Mouse (Mus musculus): ENCODE measurements at regions not wholly inside any gene's neighbourhood (a gene's known extent, or its start where the extent isn't known, plus 50 kb on each side); places are given as distances from the start of the nearest gene placed in this dataset.
"Not testable (repeated sequence)": the region's sequence is repeated elsewhere in the genome, so short reads cannot be mapped to it uniquely, and the experiment has no call there.

GRCm38 (mm10) chr9:9312274-9312673, 73.4 kb upstream of the Arhgap42 start:
- DNase-seq = no peak
- Histone ChIP-seq H3K27me3 (ENCODE audit: control insufficient read depth, insufficient read depth, low read length) (no peaks in the 10 kb centered on the region), H3K4me3 (ENCODE audit: control insufficient read depth, insufficient read depth, low read length) (no peak overlapping the region), H3K36me3 (ENCODE audit: control insufficient read depth, insufficient read depth, low read length) (no peaks in the 10 kb centered on the region), H3K27ac (ENCODE audit: control insufficient read depth, insufficient read depth, low read length) (no peak overlapping the region), H3K4me1 (replicated peaks; ENCODE audit: control insufficient read depth, insufficient read depth, low read length) (no peaks in the 10 kb centered on the region)
- TF ChIP-seq POLR2A (IDR thresholded peaks at IDR 0.05; ENCODE audit: control insufficient read depth, extremely low read depth, insufficient read depth, low read length, poor library complexity) = no peak

GRCm38 (mm10) chr9:9311627-9312265, 72.8 kb upstream of the Arhgap42 start:
- H3K27me3 ChIP-seq (ENCODE audit: control insufficient read depth, insufficient read depth, low read length) = no peaks in the 10 kb centered on the region
- 73% methylated on average over 2 of the region's 2 CpGs for WGBS
- H3K27ac ChIP-seq (ENCODE audit: control insufficient read depth, insufficient read depth, low read length) = no peak overlapping the region
- H3K36me3 ChIP-seq (ENCODE audit: control insufficient read depth, insufficient read depth, low read length) = no peaks in the 10 kb centered on the region
- H3K4me3 ChIP-seq (ENCODE audit: control insufficient read depth, insufficient read depth, low read length) = no peak overlapping the region
- no peak for DNase-seq
- TF ChIP-seq POLR2A (IDR thresholded peaks at IDR 0.05; ENCODE audit: control insufficient read depth, extremely low read depth, insufficient read depth, low read length, poor library complexity) = no peak
- no peak for TF ChIP-seq CTCF (IDR thresholded peaks at IDR 0.05; ENCODE audit: borderline replicate concordance, control insufficient read depth, extremely low read depth, insufficient read depth, low read length, poor library complexity)
- no peaks in the 10 kb centered on the region for H3K4me1 ChIP-seq (replicated peaks; ENCODE audit: control insufficient read depth, insufficient read depth, low read length)

DNA sequence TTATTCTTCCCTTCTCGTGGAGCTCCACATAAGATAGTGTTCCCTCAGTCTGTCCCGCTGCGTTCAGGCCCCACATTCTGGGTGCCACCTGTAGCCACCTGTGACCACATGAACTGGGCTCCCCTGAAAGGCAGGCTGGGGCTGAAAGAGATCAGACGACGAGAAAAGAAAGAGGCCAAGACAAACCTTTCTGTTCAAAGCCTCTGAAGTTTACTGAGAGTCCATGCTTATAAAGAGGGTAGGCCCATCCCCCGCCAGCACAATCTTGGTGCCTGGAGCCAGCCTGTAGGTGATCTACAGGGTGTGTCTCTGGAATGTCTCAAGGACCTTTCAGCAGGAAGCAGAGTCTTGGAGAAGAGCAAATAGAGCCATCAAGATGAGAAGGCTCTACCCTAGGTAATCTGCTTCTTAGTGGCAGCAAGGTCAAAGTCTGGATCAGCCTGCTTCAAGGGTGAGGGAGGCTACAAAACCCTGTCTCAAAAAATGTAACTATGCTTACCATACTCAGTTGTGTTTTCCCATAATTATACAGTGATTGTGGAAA, 72.2 kb upstream of the Arhgap42 start:
- not testable (repeated sequence) for DNase-seq; H3K4me3 ChIP-seq (ENCODE audit: control insufficient read depth, insufficient read depth, low read length); H3K4me1 ChIP-seq (replicated peaks; ENCODE audit: control insufficient read depth, insufficient read depth, low read length); H3K27me3 ChIP-seq (ENCODE audit: control insufficient read depth, insufficient read depth, low read length); H3K27ac ChIP-seq (ENCODE audit: control insufficient read depth, insufficient read depth, low read length); H3K36me3 ChIP-seq (ENCODE audit: control insufficient read depth, insufficient read depth, low read length)
- WGBS = 89% methylated on average over 6 of the region's 6 CpGs

GRCm38 (mm10) chr9:9290767-9291166, 51.9 kb upstream of the Arhgap42 start:
- no peaks in the 10 kb centered on the region for H3K27me3 ChIP-seq (ENCODE audit: control insufficient read depth, insufficient read depth, low read length)
- TF ChIP-seq CTCF (IDR thresholded peaks at IDR 0.05; ENCODE audit: borderline replicate concordance, control insufficient read depth, extremely low read depth, insufficient read depth, low read length, poor library complexity) (no peak), POLR2A (IDR thresholded peaks at IDR 0.05; ENCODE audit: control insufficient read depth, extremely low read depth, insufficient read depth, low read length, poor library complexity) (no peak)
- no peak for DNase-seq
- H3K4me1 ChIP-seq (replicated peaks; ENCODE audit: control insufficient read depth, insufficient read depth, low read length) = no peaks in the 10 kb centered on the region
- no peaks in the 10 kb centered on the region for H3K36me3 ChIP-seq (ENCODE audit: control insufficient read depth, insufficient read depth, low read length)
- no peak overlapping the region for H3K27ac ChIP-seq (ENCODE audit: control insufficient read depth, insufficient read depth, low read length)
- H3K4me3 ChIP-seq (ENCODE audit: control insufficient read depth, insufficient read depth, low read length) = no peak overlapping the region
- 59% methylated on average over 3 of the region's 3 CpGs for WGBS

GRCm38 (mm10) chr9:9289570-9289969, 50.7 kb upstream of the Arhgap42 start:
- no peak for DNase-seq
- TF ChIP-seq POLR2A (IDR thresholded peaks at IDR 0.05; ENCODE audit: control insufficient read depth, extremely low read depth, insufficient read depth, low read length, poor library complexity) = no peak
- no peak for TF ChIP-seq CTCF (IDR thresholded peaks at IDR 0.05; ENCODE audit: borderline replicate concordance, control insufficient read depth, extremely low read depth, insufficient read depth, low read length, poor library complexity)
- 92% methylated on average over 6 of the region's 6 CpGs for WGBS
- H3K4me3 ChIP-seq (ENCODE audit: control insufficient read depth, insufficient read depth, low read length) = no peak overlapping the region
- no peaks in the 10 kb centered on the region for H3K4me1 ChIP-seq (replicated peaks; ENCODE audit: control insufficient read depth, insufficient read depth, low read length)
- no peaks in the 10 kb centered on the region for H3K27me3 ChIP-seq (ENCODE audit: control insufficient read depth, insufficient read depth, low read length)
- H3K36me3 ChIP-seq (ENCODE audit: control insufficient read depth, insufficient read depth, low read length) = no peaks in the 10 kb centered on the region
- no peak overlapping the region for H3K27ac ChIP-seq (ENCODE audit: control insufficient read depth, insufficient read depth, low read length)
